Mouse (Mus musculus) embryonic fibroblast, embryonic 13.5 days (primary cell): ENCODE results near the gene Neu1.

ENCODE experiments used
- CTCF ChIP-seq: IDR thresholded peaks from 2 replicates; pipeline ENCODE4 v1.5.1; 2011; ENCODE audit warnings: mild to moderate bottlenecking, control low read depth, low read length, moderate library complexity, borderline replicate concordance; ENCODE audit not compliant: insufficient read depth
- POLR2A ChIP-seq: IDR thresholded peaks from 2 replicates; pipeline ENCODE4 v1.6.1; 2011; ENCODE audit warnings: low read depth, mild to moderate bottlenecking, control low read depth, low read length, moderate library complexity

DNA sequence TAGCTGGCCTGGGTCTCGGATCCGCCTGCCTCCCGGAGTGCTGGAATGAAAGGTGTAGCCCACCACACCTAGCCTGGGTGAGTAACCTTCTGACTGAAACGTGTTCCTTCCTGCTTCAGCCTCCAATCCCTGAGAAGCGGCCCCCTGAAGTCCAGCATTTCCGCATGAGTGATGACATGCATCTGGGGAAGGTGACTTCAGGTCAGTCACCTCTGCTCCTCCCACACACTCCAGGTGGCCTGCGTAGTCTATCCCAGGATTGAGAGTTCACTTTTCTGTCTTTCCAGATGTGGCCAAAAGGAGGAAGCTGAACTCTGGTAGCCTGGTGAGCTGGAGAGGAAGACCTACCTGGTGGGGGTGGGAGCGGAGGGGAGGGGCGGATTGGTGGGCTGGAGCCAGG lies 28.2 kb upstream of the Neu1 start:
- TF ChIP-seq CTCF = no peak
- TF ChIP-seq POLR2A = no peak
